Mouse (Mus musculus) liver, postnatal 0 days (tissue): Measurements from ENCODE around the gene Gm10283. TPM values are rescaled to one million over a fixed set of nuclear protein-coding genes. Genes with fewer than 3 reads are reported as not detected.

ENCODE experiments used
- ATAC-seq: fragments of 200-750 bp; cut with Nextera tagmentation; 2 replicates; pipeline ENCODE4 v1.8.0; 2017; ENCODE audit warnings: mild to moderate bottlenecking, moderate library complexity
- DNase-seq: peaks from one replicate; pipeline ENCODE4 v3.0.0-alpha.2; 2016
- H3K27ac ChIP-seq: fragments of 300-500 bp; sonication (generic); 2 replicates; pipeline ENCODE4 v1.5.1; 2014; ENCODE audit warnings: antibody characterized with exemption, moderate library complexity, mild to moderate bottlenecking, low read depth
- H3K27me3 ChIP-seq: fragments of 300-500 bp; sonication (generic); 2 replicates; pipeline ENCODE4 v1.6.1; 2014; ENCODE audit warnings: low read length, control low read depth, mixed read lengths; ENCODE audit not compliant: insufficient read depth
- H3K36me3 ChIP-seq: fragments of 300-500 bp; sonication (generic); replicated peaks from 2 replicates; pipeline ENCODE4 v1.6.1; 2014; ENCODE audit warnings: mild to moderate bottlenecking, control low read depth, low read length, moderate library complexity, mixed read lengths; ENCODE audit not compliant: insufficient read depth
- H3K4me1 ChIP-seq: fragments of 300-500 bp; sonication (generic); 2 replicates; pipeline ENCODE4 v1.6.1; 2014; ENCODE audit warnings: antibody characterized with exemption, mild to moderate bottlenecking, control low read depth; ENCODE audit not compliant: insufficient read depth
- H3K4me2 ChIP-seq: fragments of 300-500 bp; sonication (generic); 2 replicates; pipeline ENCODE4 v1.6.1; 2014; ENCODE audit warnings: low read depth, mild to moderate bottlenecking, low read length, moderate library complexity, mixed read lengths
- H3K4me3 ChIP-seq: fragments of 300-500 bp; sonication (generic); 2 replicates; pipeline ENCODE4 v1.5.1; 2014; ENCODE audit warnings: low read depth, low read length
- H3K9ac ChIP-seq: fragments of 300-500 bp; sonication (generic); replicated peaks from 2 replicates; pipeline ENCODE4 v1.6.1; 2014; ENCODE audit warnings: mild to moderate bottlenecking, moderate library complexity
- H3K9me3 ChIP-seq: fragments of 300-500 bp; sonication (generic); 2 replicates; pipeline ENCODE4 v1.6.1; 2016; ENCODE audit warnings: mild to moderate bottlenecking, control low read depth, low read length, mixed read lengths
- CTCF ChIP-seq: sonication (generic); IDR thresholded peaks from 2 replicates; pipeline ENCODE4 v1.5.1; 2016; ENCODE audit warnings: antibody characterized with exemption, low read depth
- EP300 ChIP-seq: IDR thresholded peaks from 2 replicates; pipeline ENCODE4 v1.6.1; 2016; ENCODE audit warnings: antibody characterized with exemption, low read depth, mild to moderate bottlenecking
- WGBS: fragments of 180-500 bp; shearing (Covaris S2); extraction: QIAGEN DNeasy Blood & Tissue Kit; methylation state at CpG from one replicate; pipeline ENCODE4 v1.1.7; 2014; ENCODE audit not compliant: insufficient replicate concordance; 5-methylcytosine and 5-hydroxymethylcytosine counted together
- polyA plus RNA-seq: library from polyadenylated mRNA; unstranded; fragments of >200 nt; fragmentation: Nextera tagmentation; extraction: Ambion mirVana; gene quantifications from 2 replicates; pipeline ENCODE4 v1.2.1, GENCODE M21; 2015

The Gm10283 gene
- polyA plus RNA-seq, 1 experiment from 2014 or later = not detected

- TF ChIP-seq CTCF = no peak
- TF ChIP-seq EP300 = no peak
- H3K4me3 ChIP-seq = no peak overlapping the region
- H3K9me3 ChIP-seq = no peaks in the 10 kb centered on the region
- no peak overlapping the region for H3K4me2 ChIP-seq
- ATAC-seq (no peak), DNase-seq (no peak)
- H3K27ac ChIP-seq = no peak overlapping the region
- H3K27me3 ChIP-seq = no peaks in the 10 kb centered on the region
- H3K9ac ChIP-seq = no peak overlapping the region
- no peaks in the 10 kb centered on the region for H3K36me3 ChIP-seq
- H3K4me1 ChIP-seq = no peaks in the 10 kb centered on the region
- 51% methylated on average over 3 of the region's 3 CpGs for WGBS
These were observed 64.4 kb downstream of the Gm10283 start for GRCm38 (mm10) chr8:60438557-60438956.

GRCm38 (mm10) chr8:60436872-60437271 is 66.1 kb downstream of the Gm10283 start:
- no peak overlapping the region for H3K9ac ChIP-seq
- no peaks in the 10 kb centered on the region for H3K36me3 ChIP-seq
- 77% methylated on average over 3 of the region's 3 CpGs for WGBS
- no peak overlapping the region for H3K4me3 ChIP-seq
- TF ChIP-seq CTCF = no peak
- TF ChIP-seq EP300 = no peak
- DNase-seq (no peak), ATAC-seq (no peak)
- no peaks in the 10 kb centered on the region for H3K4me1 ChIP-seq
- H3K4me2 ChIP-seq = no peak overlapping the region
- no peaks in the 10 kb centered on the region for H3K27me3 ChIP-seq
- H3K9me3 ChIP-seq = no peaks in the 10 kb centered on the region
- no peak overlapping the region for H3K27ac ChIP-seq

- TF ChIP-seq CTCF (no peak), EP300 (no peak)
- Histone ChIP-seq H3K9ac (no peak overlapping the region), H3K4me1 (no peaks in the 10 kb centered on the region), H3K4me2 (no peak overlapping the region), H3K9me3 (no peaks in the 10 kb centered on the region), H3K27me3 (no peaks in the 10 kb centered on the region), H3K4me3 (no peak overlapping the region), H3K27ac (no peak overlapping the region), H3K36me3 (no peaks in the 10 kb centered on the region)
- DNase-seq (no peak), ATAC-seq (no peak)
- 82% methylated on average over 5 of the region's 5 CpGs for WGBS
These were observed 70.3 kb downstream of the Gm10283 start for GRCm38 (mm10) chr8:60432649-60433048.

- H3K4me3 ChIP-seq = no peak overlapping the region
- H3K27ac ChIP-seq = no peak overlapping the region
- no peak for DNase-seq
- H3K9ac ChIP-seq = no peak overlapping the region
- H3K4me2 ChIP-seq = no peak overlapping the region
- H3K9me3 ChIP-seq = no peaks in the 10 kb centered on the region
- TF ChIP-seq CTCF = no peak
- TF ChIP-seq EP300 = no peak
- H3K27me3 ChIP-seq = no peaks in the 10 kb centered on the region
- no peak for ATAC-seq
- H3K4me1 ChIP-seq = no peaks in the 10 kb centered on the region
- WGBS = 69% methylated on average over 8 of the region's 8 CpGs
- no peaks in the 10 kb centered on the region for H3K36me3 ChIP-seq
These were observed 96.6 kb downstream of the Gm10283 start for GRCm38 (mm10) chr8:60406358-60406757.

GRCm38 (mm10) chr8:60404994-60405548 is 97.9 kb downstream of the Gm10283 start:
- ATAC-seq = no peak
- Histone ChIP-seq H3K4me1 (no peaks in the 10 kb centered on the region), H3K27ac (no peak overlapping the region), H3K4me2 (no peak overlapping the region), H3K9ac (no peak overlapping the region), H3K4me3 (no peak overlapping the region), H3K9me3 (no peaks in the 10 kb centered on the region), H3K27me3 (no peaks in the 10 kb centered on the region), H3K36me3 (no peaks in the 10 kb centered on the region)
- TF ChIP-seq CTCF (no peak), EP300 (no peak)
- DNase-seq = no peak
- WGBS = 36% methylated on average over 6 of the region's 6 CpGs

GRCm38 (mm10) chr8:60393675-60394074 is 109.3 kb downstream of the Gm10283 start:
- ATAC-seq = no peak
- Histone ChIP-seq H3K27me3 (no peaks in the 10 kb centered on the region), H3K9me3 (no peaks in the 10 kb centered on the region), H3K36me3 (no peaks in the 10 kb centered on the region), H3K4me3 (no peak overlapping the region), H3K4me1 (no peaks in the 10 kb centered on the region), H3K4me2 (no peak overlapping the region), H3K27ac (no peak overlapping the region), H3K9ac (no peak overlapping the region)
- WGBS = 65% methylated on average over 4 of the region's 4 CpGs
- no peak for DNase-seq
- no peak for TF ChIP-seq CTCF

GRCm38 (mm10) chr8:60386589-60386988 is 116.4 kb downstream of the Gm10283 start:
- Histone ChIP-seq H3K4me1 (no peaks in the 10 kb centered on the region), H3K27ac (no peak overlapping the region), H3K9ac (no peak overlapping the region), H3K4me3 (no peak overlapping the region), H3K4me2 (no peak overlapping the region), H3K9me3 (no peaks in the 10 kb centered on the region), H3K27me3 (no peaks in the 10 kb centered on the region), H3K36me3 (no peaks in the 10 kb centered on the region)
- ATAC-seq = no peak
- 82% methylated on average over 2 of the region's 2 CpGs for WGBS
- DNase-seq = no peak
- no peak for TF ChIP-seq EP300

Other genes starting within 250 kb of the Gm10283 start
- 51.6 and 57.7 TPM in 2 replicates for gene Aadat, start 2.7 kb upstream of the Gm10283 start, polyA plus RNA-seq
- 0.27 and 0.40 TPM in 2 replicates for gene Mfap3l, start 129.6 kb upstream of the Gm10283 start, polyA plus RNA-seq